16 mouse cellular contexts compared by ENCODE assay signal in the genomic region with DNA sequence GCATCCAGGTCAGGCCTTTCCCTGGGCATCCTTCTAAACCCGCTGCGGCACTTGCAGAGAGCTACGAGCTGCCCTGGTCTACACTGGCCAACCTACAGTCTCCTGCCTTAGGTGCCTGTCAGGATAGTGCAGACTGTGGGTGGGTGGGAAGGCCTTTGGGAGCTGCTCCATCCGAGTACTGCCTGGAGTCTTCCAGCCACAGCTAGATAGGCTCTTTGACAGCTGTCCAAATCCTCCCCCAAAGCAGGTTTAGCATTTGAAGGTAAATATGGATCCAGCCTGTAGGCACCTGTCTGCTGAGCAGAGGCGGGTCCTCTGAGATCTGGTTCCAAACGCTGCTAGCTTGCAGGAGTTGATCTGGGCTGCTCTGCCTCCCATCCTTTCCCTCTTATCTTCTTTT.
DNase-seq lines count a peak whose midpoint lies in the region; ATAC-seq lines count a peak whose summit lies in the region.
"Had no signal": no experiment of that assay in that cellular context is flagged by ENCODE, and none has a peak within 500 bp of the region (broad histone marks: within the 10 kb centered on the region; RNA-seq: fewer than 3 reads in every experiment).

No protein-coding gene starts in this region.

- peak; percentile 70 for ATAC-seq in frontal cortex, adult (ENCODE audit: low TSS enrichment)
- ATAC-seq: forebrain, embryonic 14.5 days had no signal

- intact Hi-C loops in left cerebral cortex, postnatal 14 days (cut with DNase I): no loop called here

- DNase-seq in frontal cortex, postnatal 14 days (ENCODE audit: low spot score in 2 of 2): no peak
- DNase-seq in left cerebral cortex, adult 18-20 months (ENCODE audit: low spot score in 2 of 2): peak; percentile 10 to 16
- no peak for DNase-seq in left cerebral cortex, postnatal 14 days (ENCODE audit: low spot score in 2 of 2)
- DNase-seq in right cerebral cortex, postnatal 25 days: peak; percentile 48
- no peak for DNase-seq in right cerebral cortex, postnatal 10 days (ENCODE audit: low spot score in 2 of 2)
- no peak for DNase-seq in liver
- DNase-seq: adrenal gland, postnatal 10 days; cerebellum, adult 11-12 months; cerebellum, adult 9-10 months; cerebellum, postnatal 25 days; gastrocnemius, postnatal 10 days; heart, adult 18-20 months; heart, postnatal 10 days; heart, postnatal 4 days had no signal

Comparison
In these comparisons a context has a peak if more than half of its experiments do, and no peak if none do; other contexts are left out.
1. DNase-seq: peak in left cerebral cortex, adult 18-20 months (2 of 2) and right cerebral cortex, postnatal 25 days (single experiment); none in frontal cortex, postnatal 14 days (0 of 2), left cerebral cortex, postnatal 14 days (0 of 2), right cerebral cortex, postnatal 10 days (0 of 2) and liver (single experiment).